Mouse (Mus musculus) fat pad, adult 2 months (tissue): ENCODE measurements around the gene Fam178b.
"Not testable (repeated sequence)": the region's sequence is repeated elsewhere in the genome, so short reads cannot be mapped to it uniquely, and the experiment has no call there.

ENCODE experiments used
- DNase-seq: peaks from one replicate; pipeline ENCODE4 v3.0.0-alpha.2; 2011; ENCODE audit warnings: low read depth, low spot score; ENCODE audit errors: extremely low read depth

The Fam178b gene

GRCm38 (mm10) chr1:36672648-36673350 lies 10.2 kb downstream of the Fam178b start:
- no peak for DNase-seq

GRCm38 (mm10) chr1:36671260-36671659 lies 11.7 kb downstream of the Fam178b start:
- DNase-seq, result no peak

GRCm38 (mm10) chr1:36670256-36670655 lies 12.7 kb downstream of the Fam178b start:
- no peak for DNase-seq

- DNase-seq, result not testable (repeated sequence)
Observed at GRCm38 (mm10) chr1:36668007-36668406, 15.0 kb downstream of the Fam178b start.

GRCm38 (mm10) chr1:36665934-36666333 lies 17.0 kb downstream of the Fam178b start:
- no peak for DNase-seq

- no peak for DNase-seq
Observed at GRCm38 (mm10) chr1:36665165-36665723, 17.7 kb downstream of the Fam178b start.

- DNase-seq, result no peak
Observed at GRCm38 (mm10) chr1:36664457-36664856, 18.5 kb downstream of the Fam178b start.

GRCm38 (mm10) chr1:36658621-36659399 lies 24.2 kb downstream of the Fam178b start:
- no peak for DNase-seq

- DNase-seq, result no peak
Observed at GRCm38 (mm10) chr1:36657658-36658415, 25.1 kb downstream of the Fam178b start.

GRCm38 (mm10) chr1:36656233-36656632 lies 26.8 kb downstream of the Fam178b start:
- no peak for DNase-seq

GRCm38 (mm10) chr1:36655039-36655438 lies 27.9 kb downstream of the Fam178b start:
- no peak for DNase-seq

- peak; percentile 42 for DNase-seq
Observed at GRCm38 (mm10) chr1:36647631-36648030, 35.4 kb downstream of the Fam178b start.

GRCm38 (mm10) chr1:36646285-36646684 lies 36.7 kb downstream of the Fam178b start:
- no peak for DNase-seq

GRCm38 (mm10) chr1:36644615-36645007 lies 38.4 kb downstream of the Fam178b start:
- DNase-seq, result no peak

GRCm38 (mm10) chr1:36643957-36644614 lies 38.9 kb downstream of the Fam178b start:
- DNase-seq, result peak; percentile 97

GRCm38 (mm10) chr1:36635826-36636485 lies 47.0 kb downstream of the Fam178b start:
- DNase-seq, result no peak

GRCm38 (mm10) chr1:36634940-36635339 lies 48.0 kb downstream of the Fam178b start:
- no peak for DNase-seq

- DNase-seq, result no peak
Observed at GRCm38 (mm10) chr1:36633920-36634319, 49.1 kb downstream of the Fam178b start.

- DNase-seq, result no peak
Observed at GRCm38 (mm10) chr1:36632846-36633245, 50.1 kb downstream of the Fam178b start.

GRCm38 (mm10) chr1:36632090-36632489 lies 50.9 kb downstream of the Fam178b start:
- no peak for DNase-seq
